Mouse (Mus musculus): ENCODE results near the gene Fyttd1. TPM values are rescaled to one million over a fixed set of nuclear protein-coding genes. Genes with fewer than 3 reads are reported as not detected.
"Not testable (repeated sequence)": the region's sequence is repeated elsewhere in the genome, so short reads cannot be mapped to it uniquely, and the experiment has no call there.

Fyttd1 gene
- polyA plus RNA-seq, 1 experiment from 2014 or later = 110 TPM

- ATAC-seq = no peak
Observed at GRCm38 (mm10) chr16:32865401-32865800, 11.9 kb upstream of the Fyttd1 start.

GRCm38 (mm10) chr16:32866713-32867112, 10.6 kb upstream of the Fyttd1 start:
- H3K27ac ChIP-seq = no peak overlapping the region
- peak overlapping the region; percentile 79 for H3K9ac ChIP-seq (replicated peaks)
- H3K4me3 ChIP-seq (replicated peaks) = peak overlapping the region; percentile 62
- peaks cover 25% of the 10 kb centered on the region for H3K4me1 ChIP-seq (replicated peaks)
- H3K9me3 ChIP-seq = no peaks in the 10 kb centered on the region
- peak overlapping the region; percentile 72 for H3K4me2 ChIP-seq (replicated peaks)
- no peaks in the 10 kb centered on the region for H3K27me3 ChIP-seq
- 0 out of 2 replicates have a peak, but pooled peaks cover 4% of the 10 kb centered on the region for H3K36me3 ChIP-seq
- WGBS = 88% methylated on average over 5 of the region's 5 CpGs
- no peak for ATAC-seq

More at GRCm38 (mm10) chr16:32865401-32865800, 11.9 kb upstream of the Fyttd1 start:
- H3K9ac ChIP-seq (replicated peaks) = no peak overlapping the region
- no peak overlapping the region for H3K27ac ChIP-seq
- H3K36me3 ChIP-seq = peaks cover 12% of the 10 kb centered on the region; the same call in 1 of the 2 replicates
- H3K27me3 ChIP-seq = no peaks in the 10 kb centered on the region
- no peaks in the 10 kb centered on the region for H3K9me3 ChIP-seq
- peaks cover 25% of the 10 kb centered on the region for H3K4me1 ChIP-seq (replicated peaks)
- H3K4me3 ChIP-seq (replicated peaks) = no peak overlapping the region
- no peak overlapping the region for H3K4me2 ChIP-seq (replicated peaks)
- 77% methylated on average over 4 of the region's 4 CpGs for WGBS

GRCm38 (mm10) chr16:32867919-32868552, 9.3 kb upstream of the Fyttd1 start:
- Histone ChIP-seq H3K9me3 (no peaks in the 10 kb centered on the region), H3K36me3 (0 out of 2 replicates have a peak, but pooled peaks cover 4% of the 10 kb centered on the region), H3K27me3 (no peaks in the 10 kb centered on the region), H3K4me2 (replicated peaks) (peak overlapping the region; percentile 72), H3K9ac (replicated peaks) (peak overlapping the region; percentile 79), H3K27ac (peak overlapping the region; percentile 78), H3K4me3 (replicated peaks) (peak overlapping the region; percentile 62), H3K4me1 (replicated peaks) (peaks cover 25% of the 10 kb centered on the region)
- ATAC-seq = peak; percentile 99
- under 1% methylated on average over 35 of the region's 35 CpGs for WGBS

- Histone ChIP-seq H3K4me2 (replicated peaks) (no peak overlapping the region), H3K4me3 (replicated peaks) (no peak overlapping the region), H3K4me1 (replicated peaks) (peaks cover 21% of the 10 kb centered on the region), H3K9ac (replicated peaks) (no peak overlapping the region), H3K36me3 (no peaks in the 10 kb centered on the region), H3K27ac (no peak overlapping the region), H3K9me3 (no peaks in the 10 kb centered on the region), H3K27me3 (no peaks in the 10 kb centered on the region)
- 63% methylated on average over 5 of the region's 5 CpGs for WGBS
- ATAC-seq = no peak
Observed at GRCm38 (mm10) chr16:32870231-32870630, 7.1 kb upstream of the Fyttd1 start.

- Histone ChIP-seq H3K9ac (replicated peaks) (no peak overlapping the region), H3K4me3 (replicated peaks) (no peak overlapping the region), H3K36me3 (no peaks in the 10 kb centered on the region), H3K4me2 (replicated peaks) (no peak overlapping the region), H3K27me3 (no peaks in the 10 kb centered on the region), H3K4me1 (replicated peaks) (peaks cover 4% of the 10 kb centered on the region; the same call in 1 of the 2 replicates), H3K9me3 (no peaks in the 10 kb centered on the region), H3K27ac (no peak overlapping the region)
- no peak for ATAC-seq
- 58% methylated on average over 3 of the region's 3 CpGs for WGBS
Observed at GRCm38 (mm10) chr16:32873366-32873765, 3.9 kb upstream of the Fyttd1 start.

DNA sequence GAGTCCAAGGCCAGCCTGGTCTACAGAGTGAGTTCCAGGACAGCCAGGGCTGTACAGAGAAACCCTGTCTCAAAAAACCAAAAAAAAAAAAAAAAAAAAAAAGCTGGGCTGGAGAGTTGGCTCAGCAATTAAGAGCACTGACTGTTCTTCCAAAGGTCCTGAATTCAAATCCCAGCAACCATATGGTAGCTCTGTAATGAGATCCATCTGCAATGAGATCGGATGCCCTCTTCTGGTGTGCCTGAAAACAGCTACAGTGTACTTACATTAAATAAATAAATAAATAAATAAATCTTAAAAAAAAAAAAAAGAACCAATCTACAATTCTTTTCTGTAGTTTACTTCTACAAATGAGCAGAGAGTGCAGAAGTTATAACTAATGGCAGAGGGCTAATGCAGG, 2.0 kb upstream of the Fyttd1 start:
- not testable (repeated sequence) for H3K9me3 ChIP-seq; H3K4me2 ChIP-seq (replicated peaks); ATAC-seq; H3K36me3 ChIP-seq; H3K9ac ChIP-seq (replicated peaks); H3K27ac ChIP-seq; H3K4me3 ChIP-seq (replicated peaks); H3K27me3 ChIP-seq
- H3K4me1 ChIP-seq (replicated peaks) = peaks cover 12% of the 10 kb centered on the region
- WGBS = 55% methylated on average over 1 of the region's 1 CpGs

- no peaks in the 10 kb centered on the region for H3K36me3 ChIP-seq
- 96% methylated on average over 3 of the region's 3 CpGs for WGBS
Observed at GRCm38 (mm10) chr16:32875847-32876246, 1.5 kb upstream of the Fyttd1 start.

GRCm38 (mm10) chr16:32876831-32877230, 469 bp upstream of the Fyttd1 start:
- Histone ChIP-seq H3K27ac (no peak overlapping the region), H3K4me1 (replicated peaks) (peaks cover 15% of the 10 kb centered on the region), H3K27me3 (no peaks in the 10 kb centered on the region), H3K9ac (replicated peaks) (no peak overlapping the region), H3K36me3 (no peaks in the 10 kb centered on the region), H3K9me3 (no peaks in the 10 kb centered on the region), H3K4me3 (replicated peaks) (peak overlapping the region; percentile 92), H3K4me2 (replicated peaks) (peak overlapping the region; percentile 58)
- no peak for ATAC-seq
- 28% methylated on average over 9 of the region's 9 CpGs for WGBS

More at GRCm38 (mm10) chr16:32875847-32876246, 1.5 kb upstream of the Fyttd1 start:
- no peak overlapping the region for H3K4me2 ChIP-seq (replicated peaks)
- no peak overlapping the region for H3K9ac ChIP-seq (replicated peaks)
- H3K4me1 ChIP-seq (replicated peaks) = peaks cover 12% of the 10 kb centered on the region
- H3K9me3 ChIP-seq = no peaks in the 10 kb centered on the region
- no peaks in the 10 kb centered on the region for H3K27me3 ChIP-seq
- ATAC-seq = no peak
- H3K4me3 ChIP-seq (replicated peaks) = no peak overlapping the region
- H3K27ac ChIP-seq = no peak overlapping the region

GRCm38 (mm10) chr16:32878157-32878598, 878 bp downstream of the Fyttd1 start:
- no peaks in the 10 kb centered on the region for H3K27me3 ChIP-seq
- peak; percentile 57 for ATAC-seq
- WGBS = under 1% methylated on average over 30 of the region's 34 CpGs

GRCm38 (mm10) chr16:32878972-32879926, 1.9 kb downstream of the Fyttd1 start:
- Histone ChIP-seq H3K9me3 (no peaks in the 10 kb centered on the region), H3K4me2 (replicated peaks) (peak overlapping the region; percentile 86), H3K27me3 (no peaks in the 10 kb centered on the region), H3K27ac (no peak overlapping the region), H3K9ac (replicated peaks) (peak overlapping the region; percentile 49; the same call in 1 of the 2 replicates), H3K36me3 (no peaks in the 10 kb centered on the region), H3K4me1 (replicated peaks) (peaks cover 15% of the 10 kb centered on the region), H3K4me3 (replicated peaks) (peak overlapping the region; percentile 92)
- 84% methylated on average over 14 of the region's 14 CpGs for WGBS
- ATAC-seq = no peak

More at GRCm38 (mm10) chr16:32878157-32878598, 878 bp downstream of the Fyttd1 start:
- Histone ChIP-seq H3K4me1 (replicated peaks) (peaks cover 15% of the 10 kb centered on the region), H3K27ac (peak overlapping the region; percentile 91), H3K9ac (replicated peaks) (peak overlapping the region; percentile 88), H3K9me3 (no peaks in the 10 kb centered on the region), H3K36me3 (no peaks in the 10 kb centered on the region), H3K4me2 (replicated peaks) (peak overlapping the region; percentile 86), H3K4me3 (replicated peaks) (peak overlapping the region; percentile 92)

DNA sequence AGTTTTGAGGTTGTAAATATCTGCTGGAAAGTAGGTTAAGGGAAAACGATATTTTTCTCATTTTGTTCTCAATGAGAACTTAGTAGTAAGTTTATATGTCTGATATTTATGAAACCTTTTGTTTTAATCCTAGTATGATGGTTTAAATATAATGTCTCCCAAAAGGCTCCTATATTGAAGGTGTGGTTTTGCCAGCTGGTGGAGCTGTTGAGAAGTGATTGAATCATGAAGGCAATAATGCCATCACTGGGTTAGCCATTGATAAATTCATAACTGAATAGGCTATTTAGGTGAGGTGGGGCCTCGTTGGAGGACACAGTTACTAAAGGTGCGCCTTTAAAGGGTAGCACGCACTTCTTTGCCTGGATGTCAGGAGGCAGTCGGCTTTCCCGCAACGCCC, 4.2 kb downstream of the Fyttd1 start:
- no peaks in the 10 kb centered on the region for H3K27me3 ChIP-seq
- 84% methylated on average over 7 of the region's 7 CpGs for WGBS
- H3K9me3 ChIP-seq = no peaks in the 10 kb centered on the region
- H3K4me3 ChIP-seq (replicated peaks) = no peak overlapping the region
- H3K27ac ChIP-seq = no peak overlapping the region
- H3K4me1 ChIP-seq (replicated peaks) = peaks cover 15% of the 10 kb centered on the region
- H3K36me3 ChIP-seq = peaks cover 10% of the 10 kb centered on the region
- H3K4me2 ChIP-seq (replicated peaks) = no peak overlapping the region
- no peak for ATAC-seq
- H3K9ac ChIP-seq (replicated peaks) = no peak overlapping the region

GRCm38 (mm10) chr16:32887996-32888395, 10.7 kb downstream of the Fyttd1 start:
- WGBS = 90% methylated on average over 7 of the region's 7 CpGs
- Histone ChIP-seq H3K9ac (replicated peaks) (no peak overlapping the region), H3K4me2 (replicated peaks) (no peak overlapping the region), H3K27ac (no peak overlapping the region), H3K4me3 (replicated peaks) (no peak overlapping the region), H3K4me1 (replicated peaks) (no peaks in the 10 kb centered on the region), H3K27me3 (no peaks in the 10 kb centered on the region), H3K9me3 (no peaks in the 10 kb centered on the region), H3K36me3 (peaks cover 40% of the 10 kb centered on the region)
- ATAC-seq = no peak
